Mouse (Mus musculus): Measurements from ENCODE around the gene Nlrp10. TPM values are rescaled to one million over a fixed set of nuclear protein-coding genes. Genes with fewer than 3 reads are reported as not detected.

The Nlrp10 gene
- polyA plus RNA-seq, 1 experiment from 2014 or later: not detected

Other genes starting within 250 kb of the Nlrp10 start
- gene Olfr512, start 216.9 kb downstream of the Nlrp10 start, polyA plus RNA-seq (2014; fragmentation: Nextera tagmentation; extraction: Ambion mirVana): not detected in 2 replicates
- not detected in 2 replicates for gene Olfr513, start 179.2 kb downstream of the Nlrp10 start, polyA plus RNA-seq (2014; fragmentation: Nextera tagmentation; extraction: Ambion mirVana)
- not detected in 2 replicates for gene Olfr514, start 104.2 kb downstream of the Nlrp10 start, polyA plus RNA-seq (2014; fragmentation: Nextera tagmentation; extraction: Ambion mirVana)
- gene Olfr516, start 79.6 kb downstream of the Nlrp10 start, polyA plus RNA-seq (2014; fragmentation: Nextera tagmentation; extraction: Ambion mirVana): not detected in 2 replicates
- gene Olfr517, start 57.8 kb downstream of the Nlrp10 start, polyA plus RNA-seq (2014; fragmentation: Nextera tagmentation; extraction: Ambion mirVana): not detected in 2 replicates
- gene Olfr518, start 45.2 kb downstream of the Nlrp10 start, polyA plus RNA-seq (2014; fragmentation: Nextera tagmentation; extraction: Ambion mirVana): not detected in 2 replicates
- not detected in 2 replicates for gene Olfr519, start 35.8 kb downstream of the Nlrp10 start, polyA plus RNA-seq (2014; fragmentation: Nextera tagmentation; extraction: Ambion mirVana)
- gene Eif3f, start 4.2 kb upstream of the Nlrp10 start, polyA plus RNA-seq (2014; fragmentation: Nextera tagmentation; extraction: Ambion mirVana): 78.7 and 87.3 TPM in 2 replicates
- 14.6 and 15.7 TPM in 2 replicates for gene Tub, start 20.2 kb upstream of the Nlrp10 start, polyA plus RNA-seq (2014; fragmentation: Nextera tagmentation; extraction: Ambion mirVana)
- 20.0 and 20.4 TPM in 2 replicates for gene Ric3, start 153.2 kb upstream of the Nlrp10 start, polyA plus RNA-seq (2014; fragmentation: Nextera tagmentation; extraction: Ambion mirVana)
- gene Lmo1, start 245.0 kb upstream of the Nlrp10 start, polyA plus RNA-seq (2014; fragmentation: Nextera tagmentation; extraction: Ambion mirVana): 32.6 and 41.0 TPM in 2 replicates